Mouse (Mus musculus) C2C12 (cell line): ENCODE measurements around the gene Tbc1d21.

ENCODE experiments used
- CTCF ChIP-seq: IDR thresholded peaks from one replicate; pipeline ENCODE4 v1.5.1; 2011; ENCODE audit not compliant: control insufficient read depth, insufficient read depth, insufficient read length
- MAX ChIP-seq: IDR thresholded peaks from one replicate; pipeline ENCODE4 v1.6.1; 2011; ENCODE audit warnings: mild to moderate bottlenecking, control low read depth
- MYOG ChIP-seq: IDR thresholded peaks from one replicate; pipeline ENCODE4 v1.6.1; 2011; ENCODE audit not compliant: control insufficient read depth, insufficient read length; ENCODE audit errors: extremely low read depth
- USF1 ChIP-seq: IDR thresholded peaks from one replicate; pipeline ENCODE4 v1.6.1; 2011; ENCODE audit warnings: low read depth, mild to moderate bottlenecking, control low read depth, moderate library complexity

DNA sequence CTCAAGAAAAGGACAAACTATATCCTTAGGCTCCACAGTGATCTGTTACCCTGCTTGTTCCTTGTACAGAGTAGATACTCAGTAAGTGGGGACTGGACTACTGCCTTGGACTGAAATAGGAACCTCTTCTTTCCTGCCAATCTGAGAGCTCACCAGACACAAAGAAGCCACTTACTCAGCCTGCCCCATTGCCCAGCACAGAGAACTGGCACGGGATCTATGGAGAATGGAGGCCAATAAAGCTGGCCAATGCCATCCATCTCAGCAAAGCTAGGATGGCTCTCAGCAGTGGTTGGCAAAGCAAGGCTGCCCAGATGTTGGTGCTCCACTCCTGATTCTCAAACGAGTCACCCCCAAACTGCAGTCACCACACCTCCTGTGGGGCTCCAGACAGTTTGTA is 39.0 kb upstream of the Tbc1d21 start:
- no peak for TF ChIP-seq USF1
- TF ChIP-seq CTCF, result no peak
- no peak for TF ChIP-seq MYOG
- no peak for TF ChIP-seq MAX
